Mouse (Mus musculus) urinary bladder, postnatal 14 days (tissue): ENCODE results near the gene Sds.

Source experiments
- DNase-seq: peaks from one replicate; pipeline ENCODE4 v3.0.0; 2021; ENCODE audit warnings: low spot score

Sds gene

DNA sequence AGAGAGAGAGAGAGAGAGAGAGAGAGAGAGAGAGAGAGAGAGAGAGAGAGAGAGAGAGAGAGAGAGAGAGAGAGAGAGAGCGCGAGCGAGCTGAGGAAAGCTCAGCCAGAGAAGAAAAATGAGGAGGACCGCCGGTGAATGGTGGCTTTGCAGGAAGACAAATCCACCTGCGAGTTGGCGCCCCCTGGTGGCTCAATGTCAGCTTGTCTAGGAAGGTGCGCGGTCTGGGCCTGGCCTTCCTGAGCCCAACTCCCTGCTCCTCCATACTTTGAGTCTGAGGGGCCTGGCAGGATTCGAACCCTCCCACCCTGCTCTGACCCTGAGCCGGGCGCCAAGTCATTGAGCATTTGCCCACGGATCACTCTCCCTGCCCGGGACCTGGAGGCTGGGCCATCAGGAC lies 35.6 kb upstream of the Sds start:
- DNase-seq, result peak; percentile 93

DNA sequence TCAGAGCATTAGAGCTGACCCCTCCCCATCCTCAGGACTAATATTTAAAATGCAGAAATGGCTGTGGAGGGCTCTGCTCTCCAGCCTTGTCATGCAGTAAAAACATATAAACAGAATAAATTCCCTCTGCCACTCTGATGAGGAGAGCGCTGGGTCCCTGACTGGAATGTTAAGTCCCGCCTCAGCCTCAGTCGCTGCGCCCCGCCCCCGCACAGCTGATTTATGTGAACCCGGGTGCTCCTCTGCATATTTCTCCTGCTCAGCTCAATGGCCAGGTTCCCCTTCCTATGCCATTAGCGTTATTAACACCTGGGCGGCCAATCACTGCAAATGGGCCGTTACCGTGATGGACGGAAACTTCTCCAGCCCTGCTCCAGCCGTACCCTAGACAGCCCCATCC lies 29.0 kb upstream of the Sds start:
- no peak for DNase-seq

DNA sequence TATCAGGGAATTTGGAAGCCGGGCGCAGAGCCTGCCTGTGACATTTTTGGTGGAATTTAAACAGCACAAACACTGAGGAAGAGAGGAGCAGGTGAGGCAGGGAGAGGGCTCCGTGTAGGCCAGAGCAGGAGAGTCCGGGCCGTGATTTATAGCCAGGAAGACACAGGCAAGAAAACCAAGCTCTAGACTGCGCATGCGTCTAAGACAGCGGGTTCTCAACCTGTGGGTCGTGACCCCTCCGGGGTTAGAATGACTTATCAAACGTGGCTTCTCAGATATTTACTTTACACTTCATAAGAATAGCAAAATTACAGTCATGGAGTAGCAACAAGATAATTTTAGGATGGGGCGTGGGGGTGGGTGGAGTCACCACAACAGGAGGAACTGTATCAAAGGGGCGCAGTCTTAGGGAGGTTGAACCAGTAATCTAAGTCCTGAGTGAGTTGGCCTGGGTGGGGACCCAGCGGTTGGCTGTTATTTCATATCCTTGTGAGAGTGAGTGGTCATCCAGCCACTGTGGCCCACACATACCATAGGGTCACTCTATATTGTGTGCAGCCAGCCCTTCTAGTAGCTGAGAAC lies 21.5 kb upstream of the Sds start:
- DNase-seq, result no peak

DNA sequence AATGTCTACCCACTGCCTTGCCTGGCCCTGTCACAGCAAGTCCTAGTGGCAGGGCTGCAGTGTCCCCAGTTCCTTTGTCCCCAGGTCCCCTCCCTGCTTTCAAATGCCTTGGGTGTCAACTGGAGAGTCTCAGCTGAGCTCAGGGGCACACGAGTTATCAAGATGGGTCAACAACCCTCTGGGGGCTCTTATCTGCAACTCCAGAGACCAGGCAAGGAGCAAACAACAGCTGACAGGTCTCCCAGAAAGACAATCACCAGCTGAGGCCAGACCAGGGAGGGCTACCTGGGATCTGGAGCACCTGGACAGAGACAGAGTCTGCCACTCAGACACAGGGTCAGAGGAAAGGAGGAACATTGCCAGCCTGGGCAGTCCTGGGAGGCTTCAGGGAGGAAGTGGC lies 20.1 kb upstream of the Sds start:
- DNase-seq, result no peak

DNA sequence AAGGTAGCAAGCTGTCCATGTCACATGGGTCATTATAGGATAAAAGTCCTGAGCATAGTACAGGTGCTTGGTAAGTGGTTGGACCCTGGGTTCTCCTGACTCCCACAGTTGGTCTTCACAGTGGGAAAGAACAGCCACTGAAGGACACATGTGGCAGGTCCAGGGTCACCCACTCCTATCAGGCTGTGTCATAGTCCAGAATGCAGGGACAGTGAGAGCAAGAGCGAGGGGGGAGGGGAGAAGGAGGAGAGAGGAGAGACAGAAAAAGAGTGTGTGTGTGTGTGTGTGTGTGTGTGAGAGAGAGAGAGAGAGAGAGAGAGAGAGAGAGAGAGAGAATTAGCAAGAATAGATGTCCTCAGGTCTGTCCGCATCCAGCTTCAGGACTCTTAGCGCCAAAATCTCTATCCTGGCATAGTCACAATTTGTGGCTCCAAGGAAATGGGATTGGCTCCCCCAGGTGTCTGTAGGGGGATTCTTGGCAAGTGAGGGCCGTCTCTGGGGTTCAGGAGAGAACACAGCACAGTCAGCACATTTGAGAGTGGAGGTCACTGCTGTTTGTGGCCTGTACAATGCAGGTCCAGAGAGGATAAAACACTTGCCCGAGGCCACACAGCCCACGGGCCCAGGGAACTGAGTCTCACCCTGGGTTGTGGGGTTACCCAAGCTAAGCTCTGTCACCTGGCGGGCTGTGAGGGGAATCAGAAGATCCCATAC lies 19.3 kb upstream of the Sds start:
- no peak for DNase-seq

DNA sequence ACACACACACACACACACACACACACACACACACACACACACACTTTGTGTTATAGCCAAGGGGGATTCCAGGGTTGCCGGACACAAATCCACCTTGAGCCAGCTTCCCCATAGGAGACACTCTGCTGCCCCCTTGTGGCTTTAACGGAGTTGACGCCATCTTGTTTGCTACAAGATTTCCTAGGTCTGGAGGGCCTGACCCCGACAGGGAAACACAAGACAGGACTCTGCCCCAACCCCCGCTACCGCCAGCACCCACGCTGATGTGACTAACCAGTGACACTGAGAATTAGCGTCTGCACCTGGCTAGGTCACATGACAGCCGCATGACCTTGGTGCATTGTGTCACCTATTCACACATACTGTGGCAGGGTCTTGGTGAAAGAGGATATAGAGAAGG lies 18.7 kb upstream of the Sds start:
- peak; percentile 56 for DNase-seq

DNA sequence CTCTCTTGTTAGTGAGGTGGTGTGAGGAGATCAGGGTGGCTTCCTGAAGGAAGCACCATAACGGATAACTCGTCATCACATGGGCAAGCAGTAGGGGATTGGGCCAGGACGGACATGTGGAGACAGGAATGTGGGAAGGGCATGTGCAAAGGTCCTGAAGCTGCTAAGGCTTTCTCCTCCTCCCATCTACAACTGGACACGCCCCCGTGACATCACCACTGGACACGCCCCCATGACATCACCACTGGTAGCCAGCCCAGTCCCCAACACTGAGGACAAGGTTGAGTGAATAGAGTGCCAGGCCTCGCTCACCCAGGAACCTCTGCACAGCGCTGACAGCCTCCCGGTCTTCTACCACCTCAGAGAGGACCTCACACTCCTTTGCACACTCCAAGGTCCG lies 17.2 kb upstream of the Sds start:
- DNase-seq, result no peak

DNA sequence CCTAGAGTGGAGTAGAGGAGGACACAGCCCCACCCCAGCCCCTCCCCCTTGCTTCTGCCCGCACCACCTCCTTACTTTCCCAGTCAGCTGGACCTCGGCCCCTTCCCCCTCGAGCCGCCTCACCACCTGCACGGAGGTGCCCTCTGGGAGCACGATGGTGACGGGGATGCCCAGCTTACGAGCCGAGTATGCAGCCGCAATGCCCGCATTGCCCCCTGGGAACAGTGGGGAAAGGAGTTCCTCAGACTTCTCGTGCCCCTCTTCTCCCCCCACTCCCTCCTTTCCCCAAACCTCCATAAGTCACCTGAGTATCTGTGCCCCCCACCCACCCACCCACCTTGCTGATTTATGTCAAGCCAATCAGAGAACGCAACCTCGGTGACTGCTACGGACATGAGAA lies 14.4 kb upstream of the Sds start:
- DNase-seq, result no peak

DNA sequence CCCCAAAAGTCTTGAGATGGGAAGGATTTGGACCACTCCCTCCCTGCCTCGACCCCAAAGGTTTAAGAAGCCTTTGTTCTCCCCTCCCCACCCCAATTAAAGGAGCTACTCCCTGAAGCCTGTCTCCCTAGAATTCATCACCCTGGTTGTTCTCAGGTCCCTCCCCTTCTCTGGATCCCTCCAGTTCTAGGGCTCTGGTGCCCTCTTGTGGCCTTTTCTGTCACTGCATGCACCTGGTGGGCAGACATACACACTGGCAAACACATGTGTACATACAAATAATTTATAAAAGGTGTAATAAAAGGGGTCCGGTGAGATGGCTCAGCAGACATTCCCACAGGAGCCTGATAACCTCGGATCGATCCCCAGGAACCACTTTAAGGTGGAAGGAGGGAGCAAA lies 12.0 kb upstream of the Sds start:
- no peak for DNase-seq

DNA sequence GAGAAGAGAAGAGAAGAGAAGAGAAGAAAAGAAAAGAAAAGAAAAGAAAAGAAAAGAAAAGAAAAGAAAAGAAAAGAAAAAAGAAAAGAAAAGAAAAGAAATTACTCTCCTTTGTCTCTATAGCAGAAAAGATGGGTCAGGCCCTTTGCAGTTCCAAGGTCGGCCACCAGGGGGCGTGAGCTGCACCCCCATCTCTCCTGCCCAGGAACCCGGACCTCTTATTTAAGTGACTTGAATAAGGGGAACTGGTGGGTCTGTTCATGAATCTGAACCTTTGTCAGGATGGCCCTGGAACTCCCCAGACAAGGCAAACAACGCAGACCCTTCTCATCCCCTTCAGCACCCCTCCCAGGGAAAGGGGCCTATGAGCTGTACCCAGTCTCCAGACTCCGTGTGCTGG lies 11.3 kb upstream of the Sds start:
- peak; percentile 24 for DNase-seq

DNA sequence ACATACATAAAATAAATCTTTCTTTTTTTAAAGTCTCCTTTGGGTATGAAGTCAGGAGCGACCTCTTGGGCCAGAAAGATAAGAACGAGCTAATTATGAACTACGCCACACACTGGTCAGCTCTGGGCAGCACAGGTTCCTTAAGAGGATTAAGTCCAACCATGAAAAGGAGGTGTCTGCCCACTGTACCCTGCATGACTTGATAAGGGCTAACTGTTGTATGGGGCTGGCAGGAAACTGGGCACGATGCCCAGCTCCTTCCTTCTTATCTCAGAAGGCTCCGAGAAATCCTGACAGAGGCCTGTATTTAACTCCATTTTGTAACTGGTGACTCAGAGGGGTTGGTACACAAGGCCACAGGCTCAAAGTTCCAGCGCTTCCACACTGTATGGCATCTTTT lies 10.5 kb upstream of the Sds start:
- peak; percentile 76 for DNase-seq

DNA sequence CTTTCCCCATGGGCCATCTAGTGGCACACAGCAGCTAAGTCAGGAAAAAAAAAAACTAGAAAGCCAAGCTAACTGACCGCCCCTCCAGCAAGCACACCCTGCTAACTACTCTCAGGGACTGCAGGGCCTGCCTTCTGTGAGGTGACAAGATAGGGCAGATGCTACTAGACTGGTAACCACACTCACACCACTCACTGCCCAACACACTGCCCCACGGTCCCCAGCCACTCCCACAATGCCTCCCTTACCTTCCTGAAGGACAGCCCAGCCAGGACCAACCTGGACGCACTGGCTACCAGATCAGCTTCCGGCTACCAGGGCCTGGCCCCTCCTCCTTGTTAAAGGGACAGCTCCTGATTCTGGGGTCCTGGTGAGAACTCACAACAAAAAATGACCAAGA lies 9.3 kb upstream of the Sds start:
- peak; percentile 20 for DNase-seq

DNA sequence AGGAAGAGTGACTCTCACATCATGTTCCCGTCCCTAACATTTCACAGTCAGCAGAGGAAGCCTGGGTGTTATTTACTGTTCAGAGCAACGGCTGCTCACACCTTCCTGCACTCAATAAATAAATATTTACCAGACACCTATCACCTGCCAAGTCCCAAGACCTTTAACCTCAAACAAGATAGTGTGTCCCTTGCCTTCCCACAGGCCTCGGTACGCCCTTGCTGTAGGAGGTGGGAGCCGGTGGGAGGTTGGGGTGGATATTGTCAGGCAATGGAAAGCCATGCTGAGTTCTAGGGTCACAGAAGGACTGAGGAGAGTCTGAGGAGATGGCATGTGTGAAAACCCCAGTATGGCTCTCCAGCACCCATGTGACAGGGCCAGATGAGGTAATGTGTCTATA lies 8.0 kb upstream of the Sds start:
- DNase-seq, result no peak

DNA sequence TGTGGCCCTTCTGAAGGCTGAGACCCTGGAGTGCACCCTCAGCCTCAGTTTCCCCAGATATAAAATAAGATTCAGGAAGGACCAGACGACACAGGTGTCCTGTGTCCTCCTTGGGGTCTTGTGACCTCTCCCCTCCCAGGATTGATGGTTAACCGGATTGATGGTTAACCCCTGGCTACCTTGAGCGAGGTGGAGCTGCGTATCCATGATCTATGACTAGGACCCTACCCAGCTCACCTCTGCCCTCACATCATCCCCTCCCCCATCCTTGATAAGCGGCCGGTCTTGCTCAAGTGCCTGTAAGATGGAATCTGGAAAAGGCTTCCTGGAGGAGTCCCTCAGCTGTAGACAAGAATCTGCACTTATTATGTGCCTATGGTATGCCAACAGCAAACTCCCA lies 7.5 kb upstream of the Sds start:
- no peak for DNase-seq

DNA sequence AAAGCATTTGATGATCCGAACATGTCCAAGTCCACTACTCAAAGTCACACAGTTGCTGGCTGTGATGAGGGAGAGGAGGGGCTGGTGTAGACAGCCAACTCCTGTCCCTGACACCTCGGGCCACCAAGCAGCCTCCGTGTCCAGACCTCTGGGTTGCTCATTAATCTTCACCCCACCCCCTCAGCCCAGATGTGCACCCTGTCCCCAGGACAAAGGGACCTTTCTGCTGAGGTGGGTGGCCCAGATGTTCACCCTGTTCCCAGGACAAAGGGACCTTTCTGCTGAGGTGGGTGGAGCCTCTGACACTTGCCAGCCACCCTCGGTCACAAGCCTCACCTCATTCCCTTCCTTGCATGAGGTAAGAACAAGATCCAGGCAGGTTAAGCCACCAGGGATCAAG lies 4.8 kb upstream of the Sds start:
- no peak for DNase-seq

DNA sequence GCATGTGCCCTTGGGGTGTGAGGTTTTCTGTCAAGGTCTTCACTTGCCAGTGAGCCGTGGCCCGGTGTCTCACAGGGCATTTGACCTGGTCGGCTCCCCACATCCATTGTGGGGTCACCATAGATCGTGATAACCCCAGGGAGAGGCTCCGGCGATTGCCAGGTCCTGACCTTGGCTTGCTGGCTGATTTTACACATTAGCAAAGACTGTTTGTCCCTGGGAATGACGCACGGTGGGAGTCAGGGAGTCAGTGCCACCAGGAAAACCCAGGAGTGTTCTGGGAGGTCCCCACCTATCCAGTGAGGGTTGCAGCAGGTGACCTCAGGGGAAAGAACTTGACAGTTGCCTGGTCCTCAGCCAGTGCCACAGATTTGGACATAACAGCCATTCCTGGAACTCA lies 3.6 kb upstream of the Sds start, which contains the start of gene Sdsl:
Gene Sdsl, minus strand, starts transcription at position 41 of the 400 bp plus-strand sequence.
- no peak for DNase-seq

DNA sequence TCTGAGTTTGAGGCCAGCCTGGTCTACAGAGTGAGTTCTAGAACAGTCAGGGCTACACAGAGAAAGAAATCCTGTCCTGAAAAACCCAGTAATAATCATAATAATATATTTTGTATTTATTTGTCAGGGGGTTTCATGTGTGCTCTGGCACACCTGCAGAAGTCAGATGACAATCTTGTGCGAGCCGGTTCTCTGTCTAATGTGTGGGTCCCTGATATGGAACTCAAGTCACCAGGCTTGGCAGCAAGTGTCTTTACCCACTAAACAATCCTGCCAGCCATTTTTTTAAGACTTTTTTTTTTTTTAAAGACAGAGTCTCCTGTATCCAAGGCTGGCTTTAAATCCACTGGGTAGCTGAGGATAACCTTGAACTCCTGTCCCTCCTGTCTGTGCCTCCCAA lies 3.0 kb upstream of the Sds start:
- no peak for DNase-seq

DNA sequence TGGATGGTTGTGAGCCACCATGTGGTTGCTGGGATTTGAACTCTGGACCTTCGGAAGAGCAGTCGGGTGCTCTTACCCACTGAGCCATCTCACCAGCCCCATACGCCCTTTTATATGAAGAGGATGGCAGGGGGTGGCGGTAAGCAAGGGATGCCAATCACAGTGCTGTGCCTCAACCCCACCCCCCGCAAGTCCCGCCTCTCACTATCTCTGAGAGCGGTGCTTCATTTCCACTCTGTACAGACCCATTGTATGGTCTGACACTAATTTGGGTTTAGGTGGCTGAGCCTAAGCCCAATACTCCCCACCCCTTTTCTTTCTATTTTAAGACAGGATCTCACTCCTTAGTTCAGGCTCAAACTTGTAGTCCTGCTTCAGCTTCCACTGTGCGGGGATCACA lies 465 bp upstream of the Sds start:
- no peak for DNase-seq

DNA sequence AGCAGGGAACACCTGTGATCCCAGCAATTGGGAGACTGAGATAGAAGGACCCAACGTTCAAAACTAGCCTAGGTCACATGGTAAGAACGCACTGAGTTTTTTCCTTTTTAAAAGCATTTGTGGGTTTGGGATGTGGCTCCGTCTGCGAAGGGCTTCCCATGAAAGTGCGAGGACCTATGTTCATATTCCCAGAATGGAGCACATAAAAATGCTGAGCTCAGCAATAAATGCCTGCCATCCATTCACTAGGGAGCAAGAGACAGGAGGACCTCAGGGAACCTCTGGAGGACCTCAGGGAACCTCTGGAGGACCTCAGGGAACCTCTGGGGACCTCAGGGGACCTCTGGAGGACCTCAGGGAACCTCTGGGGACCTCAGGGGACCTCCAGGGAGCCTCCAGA lies 1.7 kb downstream of the Sds start:
- DNase-seq, result no peak

DNA sequence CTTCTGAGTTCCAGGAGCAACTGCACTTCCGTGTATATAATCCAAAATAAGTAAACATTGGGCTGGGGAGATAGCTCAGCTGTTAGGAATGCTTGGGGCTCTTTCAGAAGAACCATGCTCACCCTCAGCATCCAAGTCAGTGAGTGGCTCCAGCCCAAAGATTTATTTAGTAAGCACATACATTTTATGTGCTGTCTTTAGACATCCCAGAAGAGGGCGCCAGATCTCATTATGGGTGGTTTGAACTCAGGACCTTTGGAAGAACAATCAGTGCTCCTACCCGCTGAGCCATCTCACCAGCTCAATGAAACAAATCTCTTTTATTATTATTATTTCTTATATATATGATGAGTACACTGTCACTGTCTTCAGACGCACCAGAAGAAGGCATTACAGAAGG lies 3.2 kb downstream of the Sds start:
- DNase-seq, result no peak

DNA sequence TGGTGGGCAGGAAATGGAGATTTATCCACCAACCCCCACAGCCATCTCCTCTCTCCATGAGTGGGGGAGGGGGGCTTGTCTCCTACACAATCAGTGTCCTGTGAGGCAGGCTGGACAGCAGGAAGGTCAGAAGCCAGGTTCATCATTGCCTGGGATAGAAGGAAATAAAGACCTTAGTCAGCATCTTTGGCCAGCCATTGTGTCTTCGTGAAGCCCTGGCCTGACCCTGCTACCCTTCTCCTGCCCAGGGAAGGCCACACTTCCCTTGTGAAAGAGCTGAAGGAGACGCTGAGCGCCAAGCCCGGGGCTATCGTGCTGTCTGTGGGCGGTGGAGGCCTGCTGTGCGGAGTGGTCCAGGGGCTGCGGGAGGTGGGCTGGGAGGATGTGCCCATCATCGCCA lies 4.9 kb downstream of the Sds start:
- no peak for DNase-seq

DNA sequence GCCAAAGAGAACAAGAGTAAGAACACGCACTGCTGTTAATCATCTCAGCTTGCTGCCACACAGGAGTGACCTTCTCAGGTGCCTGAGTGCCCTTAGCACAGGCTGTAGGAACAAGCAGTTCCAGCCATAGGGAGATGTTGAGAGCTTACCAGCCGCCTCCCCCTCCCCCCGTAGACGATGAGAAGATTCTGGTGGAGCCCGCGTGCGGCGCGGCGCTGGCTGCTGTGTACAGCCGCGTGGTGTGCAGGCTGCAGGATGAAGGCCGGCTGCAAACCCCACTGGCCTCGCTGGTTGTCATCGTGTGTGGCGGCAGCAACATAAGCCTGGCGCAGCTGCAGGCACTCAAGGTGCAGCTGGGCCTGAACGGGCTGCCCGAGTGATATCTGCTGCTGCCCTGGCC lies 7.1 kb downstream of the Sds start:
- DNase-seq, result no peak

DNA sequence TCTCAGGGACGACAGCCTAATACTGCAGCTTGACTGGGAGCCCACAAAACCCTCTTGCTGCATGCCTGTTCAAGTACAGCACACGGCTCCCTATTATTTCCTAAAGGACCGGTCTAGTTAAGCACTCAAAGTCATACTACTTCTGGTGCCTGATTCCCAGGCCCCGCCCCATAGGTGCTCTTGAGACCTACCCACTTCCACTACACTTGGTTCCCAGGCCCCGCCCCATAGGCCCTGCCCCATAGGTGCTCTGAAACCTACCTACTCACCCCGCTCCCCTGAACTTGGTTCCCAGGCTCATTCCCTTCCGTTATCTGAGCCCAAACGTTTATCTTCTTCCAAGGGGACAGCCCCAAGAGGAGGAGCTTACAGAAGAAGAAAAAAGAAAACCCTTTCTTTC lies 11.5 kb downstream of the Sds start:
- DNase-seq, result no peak

DNA sequence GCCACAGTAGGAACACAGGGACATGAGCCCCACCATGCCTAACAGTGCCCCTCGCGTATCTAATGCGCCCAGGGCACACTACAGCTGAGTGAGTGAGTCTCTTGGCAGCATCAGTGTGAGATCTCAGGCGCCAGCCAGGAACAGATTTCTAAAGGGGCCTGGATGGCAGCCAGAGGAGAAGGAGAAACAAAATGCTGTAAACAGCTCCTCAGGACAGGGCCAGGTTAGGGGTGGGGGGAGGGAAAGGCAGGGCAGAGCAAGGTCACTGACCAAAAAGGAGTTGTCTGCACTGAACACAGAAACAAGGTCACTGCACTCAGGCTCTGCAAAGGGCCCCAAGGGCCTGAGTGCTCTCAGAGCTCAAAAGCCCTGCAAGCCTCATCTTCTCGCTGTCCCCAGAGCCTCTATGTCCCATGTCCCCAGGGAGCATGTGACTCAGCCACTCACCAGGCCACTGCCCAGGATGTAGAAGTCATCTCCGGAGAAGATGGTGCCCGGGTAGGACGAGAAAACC lies 14.4 kb downstream of the Sds start:
- DNase-seq, result no peak
